Mouse (Mus musculus) CH12.LX (cell line): ENCODE measurements around the gene Olfr684. TPM values are rescaled to one million over a fixed set of nuclear protein-coding genes. Genes with fewer than 3 reads are reported as not detected.

Source experiments
- DNase-seq: peaks from one replicate; pipeline ENCODE4 v3.0.0-alpha.2; 2013; ENCODE audit errors: extremely low read depth
- H3K27ac ChIP-seq: 2 replicates; pipeline ENCODE4 v1.5.1; 2012; ENCODE audit warnings: low read depth, mild to moderate bottlenecking, control low read depth, moderate library complexity; ENCODE audit not compliant: insufficient read depth
- H3K27me3 ChIP-seq: replicated peaks from 2 replicates; pipeline ENCODE3; 2012; ENCODE audit warnings: inconsistent platforms
- H3K36me3 ChIP-seq, 2 experiments: replicated peaks in 1 of 2; 2 replicates each; pipeline versions ENCODE3 to v1.6.1; 2012; ENCODE audit warnings: inconsistent platforms in 1 of 2, low read length in 1 of 2, mild to moderate bottlenecking in 1 of 2, mixed read lengths in 1 of 2, moderate library complexity in 1 of 2; ENCODE audit not compliant: control insufficient read depth in 1 of 2, insufficient read depth in 1 of 2
- H3K4me1 ChIP-seq, 2 experiments: 2 replicates each; pipeline ENCODE4 v1.6.1; 2012; ENCODE audit warnings: inconsistent platforms in 1 of 2, moderate library complexity in 1 of 2; ENCODE audit not compliant: insufficient read depth in 2 of 2, control insufficient read depth in 1 of 2
- H3K4me2 ChIP-seq: 2 replicates; pipeline ENCODE4 v1.6.1; 2012; ENCODE audit warnings: low read depth, mild to moderate bottlenecking, control low read depth; ENCODE audit not compliant: poor library complexity, insufficient read depth, severe bottlenecking
- H3K4me3 ChIP-seq, 3 experiments: fragments of 150-350 bp in 1 of 3; sonication (generic) in 1 of 3; replicated peaks in 1 of 3; 2 replicates each; pipeline versions ENCODE3 to v1.5.1; 2011 to 2012; ENCODE audit warnings: low read depth in 2 of 3, low read length in 2 of 3, mild to moderate bottlenecking in 2 of 3, moderate library complexity in 2 of 3, control low read depth in 1 of 3, improper control_type of control experiment in 1 of 3, inconsistent platforms in 1 of 3, mixed read lengths in 1 of 3; ENCODE audit not compliant: poor library complexity in 1 of 3
- H3K79me2 ChIP-seq: replicated peaks from 2 replicates; pipeline ENCODE4 v1.6.1; 2012; ENCODE audit warnings: mild to moderate bottlenecking, moderate library complexity; ENCODE audit not compliant: control insufficient read depth, poor library complexity, insufficient read depth, severe bottlenecking; ENCODE audit errors: extremely low read depth
- H3K9ac ChIP-seq: 2 replicates; pipeline ENCODE4 v1.6.1; 2012; ENCODE audit warnings: low read depth, mild to moderate bottlenecking, control low read depth, moderate library complexity; ENCODE audit not compliant: insufficient read depth
- H3K9me3 ChIP-seq: replicated peaks from 2 replicates; pipeline ENCODE3; 2012; ENCODE audit warnings: low read length, inconsistent platforms, mixed read lengths
- CHD2 ChIP-seq: IDR thresholded peaks from 2 replicates; pipeline ENCODE4 v1.6.1; 2011; ENCODE audit warnings: low read length, improper control_type of control experiment
- ELF1 ChIP-seq: IDR thresholded peaks from 2 replicates; pipeline ENCODE4 v1.6.1; 2014; ENCODE audit warnings: low read depth, mild to moderate bottlenecking, inconsistent platforms, low read length, improper control_type of control experiment
- JUND ChIP-seq: conservative IDR thresholded peaks from 2 replicates; pipeline ENCODE4 v1.6.1; 2011; ENCODE audit warnings: low read depth, low read length, improper control_type of control experiment
- MAZ ChIP-seq: IDR thresholded peaks from 2 replicates; pipeline ENCODE4 v1.6.1; 2012; ENCODE audit warnings: low read depth, mild to moderate bottlenecking, inconsistent platforms, low read length, improper control_type of control experiment, moderate library complexity
- MXI1 ChIP-seq: IDR thresholded peaks from 2 replicates; pipeline ENCODE4 v1.6.1; 2011; ENCODE audit warnings: mild to moderate bottlenecking, low read depth, low read length, improper control_type of control experiment
- NELFE ChIP-seq: IDR thresholded peaks from 2 replicates; pipeline ENCODE4 v1.6.1; 2011; ENCODE audit warnings: low read depth, low read length, improper control_type of control experiment
- PAX5 ChIP-seq: IDR thresholded peaks from 2 replicates; pipeline ENCODE4 v1.6.1; 2012; ENCODE audit warnings: low read length, inconsistent platforms, mixed read lengths
- POLR2AphosphoS2 ChIP-seq: IDR thresholded peaks from 2 replicates; pipeline ENCODE4 v1.6.1; 2011; ENCODE audit warnings: low read depth, low read length, improper control_type of control experiment
- RCOR1 ChIP-seq: conservative IDR thresholded peaks from 2 replicates; pipeline ENCODE4 v1.6.1; 2012; ENCODE audit warnings: low read depth, mild to moderate bottlenecking, inconsistent platforms, low read length, improper control_type of control experiment
- SMC3 ChIP-seq: IDR thresholded peaks from 2 replicates; pipeline ENCODE4 v1.6.1; 2011; ENCODE audit warnings: low read depth, low read length, improper control_type of control experiment
- USF1 ChIP-seq: IDR thresholded peaks from 2 replicates; pipeline ENCODE4 v1.6.1; 2014; ENCODE audit warnings: low read depth, mild to moderate bottlenecking, inconsistent platforms, low read length, improper control_type of control experiment
- ZMIZ1 ChIP-seq: IDR thresholded peaks from 2 replicates; pipeline ENCODE4 v1.6.1; 2012; ENCODE audit warnings: low read depth, mild to moderate bottlenecking, inconsistent platforms, low read length, improper control_type of control experiment
- ZNF384 ChIP-seq: IDR thresholded peaks from 2 replicates; pipeline ENCODE4 v1.6.1; 2012; ENCODE audit warnings: low read depth, low read length, improper control_type of control experiment, inconsistent platforms
- dilution Hi-C: fragments of 300-500 bp; cut with MboI; formaldehyde crosslinking; loops from 2 replicates; pipeline ENCODE4 v1.14.3; 2020; ENCODE audit warnings: low sequenced_read_pairs; ENCODE audit not compliant: extremely low pct_unique_long_range_greater_than_20kb, extremely low pct_ligation_motif_present
- in situ Hi-C: fragments of 300-500 bp; cut with MboI; formaldehyde crosslinking; loops from 3 replicates; pipeline ENCODE4 v1.14.3; 2019; ENCODE audit warnings: low sequenced_read_pairs, low pct_ligation_motif_present, low pct_unique_long_range_greater_than_20kb, mixed read lengths
- polyA plus RNA-seq: library from polyadenylated mRNA; unstranded; fragments of >175 nt; gene quantifications from 2 replicates; pipeline ENCODE4 v1.2.1, GENCODE M21; 2012; ENCODE audit warnings: low read depth; ENCODE audit not compliant: insufficient read length
- total RNA-seq, 2 experiments: library from RNA; depleted of rRNA; stranded (reverse); fragments of 300-350 nt in 1 of 2; fragments of >200 nt in 1 of 2; gene quantifications; 2 replicates each; pipeline ENCODE4 v1.2.3; 2012 to 2014

The Olfr684 gene
- total RNA-seq (2012; rRNA removed) (not detected in 2 replicates), total RNA-seq (2014; rRNA removed) (not detected in 2 replicates), polyA plus RNA-seq (not detected in 2 replicates)

- Histone ChIP-seq H3K9ac (no peak within 1 kb of the TSS), H3K79me2 (no peaks in the 10 kb centered on the region)
- in situ Hi-C loops (no loop called here), dilution Hi-C loops (no loop called here)
- TF ChIP-seq SMC3 (no peak), NELFE (no peak), ELF1 (no peak), POLR2AphosphoS2 (no peak), JUND (no peak), CHD2 (no peak), ZNF384 (no peak), MAZ (no peak), ZMIZ1 (no peak), PAX5 (no peak)
- TF ChIP-seq, all 38 proteins: peak for 0
- Histone ChIP-seq H3K27me3 (no peaks in the 10 kb centered on the region), H3K4me3 (no peak within 1 kb of the TSS), H3K4me1 (no peaks in the 10 kb centered on the region), H3K4me2 (no peak within 1 kb of the TSS), H3K9me3 (no peaks in the 10 kb centered on the region), H3K27ac (no peak within 1 kb of the TSS), H3K36me3 (no peaks in the 10 kb centered on the region)
- no peak for DNase-seq
These were observed at the start of gene Olfr684 for GRCm38 (mm10) chr7:105163553-105163952. TSS of gene Olfr684 (minus strand) at chr7:105163653.

- H3K4me3 ChIP-seq, result no peak within 1 kb of the TSS
- DNase-seq, result no peak
- dilution Hi-C loops, result no loop called here
- no peaks in the 10 kb centered on the region for H3K79me2 ChIP-seq
- no peak within 1 kb of the TSS for H3K4me2 ChIP-seq
- H3K4me1 ChIP-seq, result no peaks in the 10 kb centered on the region
- H3K36me3 ChIP-seq, result no peaks in the 10 kb centered on the region
- in situ Hi-C loops, result no loop called here
- no peaks in the 10 kb centered on the region for H3K27me3 ChIP-seq
- no peaks in the 10 kb centered on the region for H3K9me3 ChIP-seq
- H3K27ac ChIP-seq, result no peak within 1 kb of the TSS
- TF ChIP-seq RCOR1 (no peak), ELF1 (no peak), MXI1 (no peak)
- TF ChIP-seq, all 38 proteins: peak for 0
- no peak within 1 kb of the TSS for H3K9ac ChIP-seq
These were observed 43.9 kb upstream of the Olfr684 start, which contains the start of gene Olfr686 for GRCm38 (mm10) chr7:105207385-105207784. TSS of gene Olfr686 (minus strand) at chr7:105207485.

DNA sequence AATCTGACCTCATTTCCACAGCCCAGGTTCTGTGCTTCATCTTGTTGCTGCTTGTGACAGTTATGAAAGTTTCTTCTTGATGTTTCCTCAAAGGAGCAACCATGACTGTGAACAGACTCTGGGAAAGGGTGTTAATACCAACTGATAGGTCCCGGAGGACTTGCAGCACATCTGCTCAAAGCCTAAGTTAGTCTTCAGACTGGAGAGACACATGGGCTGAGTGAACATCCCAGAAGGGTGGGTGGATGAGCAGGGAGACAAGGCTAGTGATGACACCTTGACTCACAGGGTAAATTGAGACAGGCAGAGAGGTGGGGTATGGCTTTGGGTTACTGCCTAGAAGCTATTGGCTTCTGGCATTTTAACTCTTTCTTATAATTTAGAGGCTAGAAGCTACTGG, 22.5 kb upstream of the Olfr684 start, which contains the start of gene Olfr685:
Gene Olfr685 (minus strand): TSS at position 101 of the 400 bp plus-strand sequence.
- H3K4me3 ChIP-seq, result no peak within 1 kb of the TSS
- H3K9ac ChIP-seq, result no peak within 1 kb of the TSS
- no peak for DNase-seq
- TF ChIP-seq USF1, result no peak
- no peaks in the 10 kb centered on the region for H3K79me2 ChIP-seq
- no peaks in the 10 kb centered on the region for H3K36me3 ChIP-seq
- no peak within 1 kb of the TSS for H3K4me2 ChIP-seq
- in situ Hi-C loops, result no loop called here
- dilution Hi-C loops, result no loop called here
- no peak within 1 kb of the TSS for H3K27ac ChIP-seq
- no peaks in the 10 kb centered on the region for H3K27me3 ChIP-seq
- H3K4me1 ChIP-seq, result no peaks in the 10 kb centered on the region
- H3K9me3 ChIP-seq, result no peaks in the 10 kb centered on the region
